Mouse (Mus musculus) stomach, postnatal 0 days (tissue): ENCODE measurements around the gene Uqcrc2.

ENCODE experiments used
- CTCF ChIP-seq: IDR thresholded peaks from 2 replicates; pipeline ENCODE4 v1.5.1; 2016; ENCODE audit warnings: antibody characterized with exemption, low read depth, mild to moderate bottlenecking, moderate library complexity
- EP300 ChIP-seq: optimal IDR thresholded peaks from 2 replicates; pipeline ENCODE3; 2016; ENCODE audit warnings: antibody characterized with exemption

- TF ChIP-seq CTCF: no peak
- TF ChIP-seq EP300: no peak
Measured at GRCm38 (mm10) chr7:120671271-120671670, 36.3 kb downstream of the Uqcrc2 start.
